Mouse (Mus musculus) heart, adult 11 months (tissue): ENCODE measurements around the gene Ddo.

Experiments used
- DNase-seq: peaks from one replicate; pipeline ENCODE4 v3.0.0; 2022

Gene Ddo

DNA sequence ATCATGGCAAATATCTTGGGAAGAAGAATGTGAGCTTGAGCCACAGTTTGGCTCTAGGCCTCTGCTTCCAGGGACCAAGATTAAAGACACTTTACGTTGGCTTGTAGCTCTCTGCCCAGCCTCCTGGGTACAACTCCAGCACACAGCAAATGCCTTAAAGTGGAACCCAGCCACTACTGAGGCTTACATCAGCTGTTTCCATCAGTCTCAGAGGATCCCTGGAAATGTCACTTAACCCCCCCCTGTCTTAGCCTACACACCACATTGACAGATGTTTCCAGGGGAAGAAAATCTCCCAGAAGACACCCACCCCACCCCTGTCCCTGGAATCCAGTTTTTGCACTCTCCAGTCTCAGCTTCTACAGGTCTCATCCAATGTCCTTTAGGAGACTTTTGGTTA is 37.1 kb downstream of the Ddo start:
- peak; percentile 22 for DNase-seq

DNA sequence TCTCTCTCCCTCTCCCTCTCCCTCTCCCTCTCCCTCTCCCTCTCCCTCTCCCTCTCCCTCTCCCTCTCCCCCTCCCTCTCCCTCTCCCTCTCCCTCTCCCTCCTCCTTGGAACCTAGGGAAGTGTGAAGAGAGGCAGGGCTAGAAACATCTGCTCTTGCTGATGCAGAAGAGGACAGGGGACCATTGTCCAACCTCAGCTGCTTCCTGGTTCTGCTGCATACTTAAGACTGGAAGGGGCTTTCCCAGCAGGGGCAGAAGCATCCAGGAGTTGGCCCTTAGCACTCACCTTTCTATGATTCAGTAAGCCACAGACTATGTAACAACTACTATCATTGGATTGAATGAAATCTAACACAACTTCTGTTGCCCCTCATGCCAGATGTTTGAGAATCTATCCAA is 38.8 kb downstream of the Ddo start:
- DNase-seq, result peak; percentile 44

DNA sequence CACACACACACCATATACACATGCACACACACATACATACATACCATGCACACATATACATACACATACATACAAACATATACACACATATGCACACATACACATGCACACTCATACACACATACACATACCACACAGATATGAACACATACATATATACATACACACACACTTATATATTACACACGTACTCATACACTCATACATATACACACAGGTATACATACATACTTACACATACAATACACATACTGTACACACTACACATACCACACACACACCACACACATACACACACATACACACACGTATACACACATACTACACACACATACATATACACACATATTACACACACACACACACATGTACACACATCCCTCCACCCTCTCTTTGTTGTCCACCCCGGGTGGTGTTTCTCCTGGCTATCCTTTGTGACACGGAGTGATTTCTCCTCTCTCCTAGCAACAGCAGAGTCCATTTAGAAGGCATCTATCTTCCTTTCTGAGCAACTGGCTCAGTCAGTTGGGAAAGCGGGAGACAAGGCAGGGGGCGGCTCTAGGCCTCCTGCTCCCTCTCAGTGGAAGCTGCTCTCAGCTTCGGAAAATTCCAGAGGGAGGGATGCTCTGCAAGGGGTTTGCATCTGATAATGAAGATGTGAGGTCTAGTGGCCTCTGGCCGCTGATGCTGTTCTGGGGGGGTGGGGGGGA is 42.9 kb downstream of the Ddo start:
- DNase-seq, result peak; percentile 52

DNA sequence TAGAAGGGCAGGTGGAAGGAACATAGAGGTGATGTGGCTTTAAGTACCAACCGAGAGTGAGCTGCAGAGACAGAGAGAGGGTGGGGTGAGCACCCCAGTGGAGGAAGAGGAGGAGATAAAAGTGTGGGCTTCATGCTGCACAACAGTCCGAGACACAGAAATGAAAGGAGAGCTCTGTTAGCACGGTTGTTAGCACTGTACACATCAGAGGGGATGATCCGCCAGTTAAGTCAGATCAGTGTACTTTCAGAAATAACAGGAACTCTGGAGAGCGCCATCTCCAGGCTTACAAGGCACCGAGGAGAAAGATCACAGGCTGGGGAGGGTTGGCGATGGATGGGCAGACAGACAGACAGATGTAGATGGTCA is 43.5 kb downstream of the Ddo start:
- DNase-seq, result peak; percentile 68

DNA sequence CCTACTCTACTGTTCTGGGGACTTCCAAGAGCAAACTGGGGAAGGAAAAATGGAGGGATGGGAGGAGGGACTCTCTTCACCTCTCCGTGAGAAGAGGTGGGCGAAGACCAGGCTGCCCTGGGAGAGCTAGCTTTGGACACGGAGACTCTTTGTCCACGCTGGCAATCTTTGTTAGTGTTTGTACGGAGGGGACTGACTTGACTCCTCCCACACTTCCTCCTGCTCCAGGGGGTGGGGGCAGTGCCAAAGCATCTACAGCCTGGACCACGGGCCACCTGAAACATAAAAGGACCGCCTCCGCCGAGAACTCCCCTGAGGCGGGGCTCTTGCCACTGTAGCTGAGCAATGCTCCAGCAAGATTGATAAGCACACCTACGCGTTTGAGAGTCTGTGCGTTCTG is 44.3 kb downstream of the Ddo start:
- DNase-seq, result peak; percentile 80

DNA sequence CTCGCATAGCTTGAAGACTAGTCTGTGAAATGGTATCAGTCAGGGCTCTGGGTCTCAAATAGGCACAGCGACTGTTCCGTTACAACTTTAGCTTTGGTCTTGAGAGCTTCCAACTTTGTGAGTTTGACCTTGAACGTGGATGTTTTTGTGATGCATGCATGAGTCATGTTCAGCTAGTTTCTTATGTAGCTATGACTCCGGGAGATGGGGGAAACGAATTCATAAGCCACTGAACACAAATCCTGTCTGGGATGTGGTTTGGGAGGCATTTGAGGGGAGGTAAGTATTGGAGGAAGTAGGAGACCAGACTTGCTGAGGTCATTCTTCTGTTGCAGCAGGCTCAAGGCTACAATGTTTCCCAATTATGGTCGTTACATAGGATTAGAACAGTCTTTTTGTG is 46.1 kb downstream of the Ddo start:
- no peak for DNase-seq

DNA sequence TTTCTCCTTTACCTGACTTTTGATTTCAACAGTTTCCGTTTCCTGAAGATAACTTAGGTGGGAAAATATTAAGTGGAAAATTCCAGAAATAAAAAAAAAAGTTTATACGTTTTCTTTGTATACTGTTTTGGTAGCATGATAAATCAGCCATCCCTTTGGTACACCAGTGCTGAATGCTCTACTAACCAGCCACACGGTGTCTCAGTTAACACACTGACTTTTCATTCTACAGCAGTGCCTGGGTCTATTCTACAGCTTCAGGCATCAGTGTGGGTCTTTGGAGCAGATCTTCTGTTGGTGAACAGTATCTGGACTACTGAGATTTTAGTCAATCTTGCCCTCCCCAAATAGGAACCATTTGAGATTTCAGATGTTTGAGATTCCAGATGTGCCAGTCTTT is 48.7 kb downstream of the Ddo start:
- no peak for DNase-seq

DNA sequence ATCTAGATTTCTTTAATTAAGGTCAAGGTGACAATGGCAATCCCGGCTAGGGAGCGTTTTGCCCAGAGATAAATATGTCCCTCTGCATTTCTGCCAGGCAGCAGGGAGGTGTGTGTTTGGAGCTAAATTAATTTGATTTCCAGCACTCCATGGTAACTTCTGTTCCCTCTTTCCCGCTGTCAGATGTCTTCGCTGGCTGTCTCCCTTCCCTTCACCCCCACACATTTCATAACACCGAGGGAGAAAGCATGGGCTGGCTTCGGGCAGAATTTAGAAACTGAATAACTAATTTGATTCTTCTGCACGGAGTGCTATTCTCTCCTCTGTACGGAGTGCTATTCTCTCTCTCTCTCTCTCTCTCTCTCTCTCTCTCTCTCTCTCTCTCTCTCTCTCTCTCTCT is 52.7 kb downstream of the Ddo start:
- no peak for DNase-seq

DNA sequence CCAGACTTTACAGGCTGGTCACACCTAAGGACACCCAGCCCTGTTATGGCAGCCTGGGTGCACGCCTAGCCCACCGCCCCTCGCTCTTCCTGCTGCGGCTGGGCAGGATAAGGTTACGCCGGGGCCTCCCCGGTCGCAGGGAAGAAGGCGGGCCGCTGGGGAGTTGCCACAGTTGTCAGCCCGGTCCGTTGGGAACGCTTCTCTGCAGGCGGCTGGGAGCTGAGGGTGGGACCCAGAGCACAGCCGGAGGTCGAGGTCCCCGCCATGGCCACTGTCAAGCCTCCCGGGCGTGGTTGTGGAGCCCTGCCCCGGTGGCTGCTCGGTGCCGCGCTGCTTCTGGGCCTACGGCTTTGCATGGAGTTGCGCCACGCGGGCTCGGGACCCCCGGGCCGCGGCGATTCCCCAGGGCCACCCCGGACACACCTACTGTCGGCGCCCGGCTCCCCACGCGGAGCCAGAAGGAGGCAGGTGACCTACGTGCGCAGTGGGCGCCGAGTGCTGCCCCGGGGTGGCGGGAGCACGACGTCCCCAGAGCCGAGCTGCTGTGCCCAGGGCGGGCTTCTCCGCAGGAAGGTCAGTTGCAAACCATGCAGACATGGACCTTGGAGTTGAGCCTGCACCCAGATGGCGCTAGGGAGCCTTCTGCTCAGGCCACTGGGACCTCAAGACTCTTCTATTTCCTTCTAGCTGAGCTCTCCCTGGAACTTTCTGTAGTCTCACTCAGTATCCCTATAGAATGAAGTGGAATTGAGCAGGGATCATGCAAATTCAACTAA is 53.5 kb downstream of the Ddo start, which contains the start of gene Mettl24:
Gene Mettl24, plus strand, starts transcription at position 191 of the 776 bp plus-strand sequence.
- peak; percentile 96 for DNase-seq

DNA sequence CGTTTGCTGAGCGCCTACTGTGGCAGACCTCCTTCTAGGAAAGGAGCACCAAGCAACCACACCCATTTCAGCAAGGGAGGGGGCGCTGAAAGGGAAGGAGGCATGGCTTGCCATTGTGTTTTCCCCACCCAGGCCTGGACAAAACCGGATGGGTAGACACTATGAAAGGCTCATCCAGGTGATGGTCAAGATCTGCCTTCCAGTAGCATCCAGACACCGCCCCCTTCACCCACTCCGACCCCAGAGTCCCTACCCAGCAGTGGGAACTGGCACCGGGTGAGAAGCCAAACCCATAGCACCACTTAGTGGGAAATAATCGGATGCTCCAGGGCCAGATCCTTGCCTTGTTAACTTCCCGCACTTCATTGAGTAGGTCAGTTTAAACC is 54.0 kb downstream of the Ddo start:
- DNase-seq, result peak; percentile 87

DNA sequence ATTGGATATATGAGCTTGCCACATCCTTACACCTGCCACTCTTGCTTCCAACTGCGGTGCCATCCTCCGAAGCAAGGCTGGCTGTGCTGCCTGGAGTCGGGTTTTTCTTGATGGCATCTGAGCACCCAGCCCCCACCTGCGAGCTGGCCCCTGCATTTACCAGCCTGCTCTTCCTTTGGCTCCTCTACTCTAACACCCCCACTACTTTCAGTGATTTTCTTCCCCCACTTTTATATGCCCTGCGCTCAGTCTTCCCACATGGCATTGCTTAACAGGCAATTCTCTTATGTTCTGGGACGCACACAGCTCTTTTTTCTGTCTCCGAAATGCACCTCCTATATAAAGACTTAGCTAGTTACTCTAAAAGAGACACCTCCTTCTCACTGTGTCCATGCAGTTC is 54.5 kb downstream of the Ddo start:
- no peak for DNase-seq

DNA sequence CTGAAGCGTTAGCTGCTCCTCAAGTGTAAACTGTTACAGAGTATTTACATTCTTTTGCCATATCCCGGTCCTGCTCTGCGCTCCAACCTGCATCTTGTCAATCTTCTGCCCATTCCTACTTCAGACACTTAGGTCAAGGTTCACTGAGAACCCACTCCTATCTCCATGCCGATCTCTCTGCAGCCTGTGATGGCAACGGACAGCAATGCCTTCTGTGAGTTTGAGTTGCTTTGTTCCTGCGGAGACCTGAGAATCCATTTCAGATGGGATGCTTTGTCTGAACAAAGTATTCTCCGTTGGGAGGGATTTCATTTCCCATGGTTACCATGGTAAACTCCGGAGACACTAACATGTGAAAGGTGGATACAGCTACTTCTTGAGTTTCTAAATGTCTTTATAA is 55.8 kb downstream of the Ddo start:
- no peak for DNase-seq

DNA sequence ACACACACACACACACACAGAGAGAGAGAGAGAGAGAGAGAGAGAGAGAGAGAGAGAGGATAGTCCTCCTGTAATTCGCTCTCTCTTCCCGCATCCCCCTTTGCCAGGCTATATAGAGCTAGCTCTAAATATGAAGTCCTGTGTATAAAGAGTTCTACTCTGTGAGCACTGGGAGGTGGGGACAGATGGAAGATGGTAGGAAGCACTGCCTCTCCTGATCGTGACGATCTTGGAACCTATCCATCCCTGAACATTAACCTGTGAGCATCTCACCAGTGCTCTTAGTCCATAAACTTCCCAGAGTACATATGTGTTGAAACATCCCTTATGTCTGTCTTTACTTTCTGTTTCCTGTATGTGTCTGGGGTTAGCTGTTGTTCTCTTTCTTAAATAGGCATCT is 57.2 kb downstream of the Ddo start:
- no peak for DNase-seq

DNA sequence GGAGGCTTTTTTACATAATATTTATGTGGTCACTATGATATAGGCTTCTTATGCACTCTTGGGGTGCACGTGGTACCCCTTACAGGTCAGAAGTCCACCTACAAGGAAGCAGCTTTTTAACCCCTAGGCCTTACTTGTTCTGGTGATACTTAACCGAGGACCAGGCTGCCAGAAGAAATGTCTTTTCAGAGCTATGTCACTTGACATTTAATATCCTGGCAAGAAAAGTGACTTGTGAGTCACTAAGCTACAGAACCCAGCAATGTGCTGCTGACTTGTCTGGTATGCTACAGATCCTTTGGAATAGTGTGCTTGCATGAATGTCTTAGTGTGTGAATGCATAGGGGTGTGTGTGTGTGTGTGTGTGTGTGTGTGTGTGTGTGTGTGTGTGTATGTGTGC is 57.6 kb downstream of the Ddo start:
- DNase-seq, result no peak

DNA sequence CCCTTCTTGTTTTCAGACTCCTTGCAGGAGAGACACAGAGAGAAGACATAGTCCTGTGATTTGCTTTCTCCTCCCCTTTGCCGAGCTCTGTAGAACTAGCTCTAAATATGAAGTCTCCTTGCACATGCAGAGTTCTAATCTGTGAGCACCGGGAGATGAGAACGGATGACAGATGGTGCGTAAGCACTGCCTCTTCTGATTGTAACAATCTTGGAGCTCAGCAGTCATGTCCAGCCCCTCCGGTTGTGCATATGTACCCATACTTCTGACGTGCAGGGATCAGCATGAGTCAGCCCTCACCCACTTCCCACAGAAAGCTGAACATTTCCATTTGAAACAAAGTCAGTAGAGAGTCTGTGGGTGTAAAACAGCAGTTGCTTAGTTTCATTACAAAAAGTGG is 58.5 kb downstream of the Ddo start:
- DNase-seq, result no peak

DNA sequence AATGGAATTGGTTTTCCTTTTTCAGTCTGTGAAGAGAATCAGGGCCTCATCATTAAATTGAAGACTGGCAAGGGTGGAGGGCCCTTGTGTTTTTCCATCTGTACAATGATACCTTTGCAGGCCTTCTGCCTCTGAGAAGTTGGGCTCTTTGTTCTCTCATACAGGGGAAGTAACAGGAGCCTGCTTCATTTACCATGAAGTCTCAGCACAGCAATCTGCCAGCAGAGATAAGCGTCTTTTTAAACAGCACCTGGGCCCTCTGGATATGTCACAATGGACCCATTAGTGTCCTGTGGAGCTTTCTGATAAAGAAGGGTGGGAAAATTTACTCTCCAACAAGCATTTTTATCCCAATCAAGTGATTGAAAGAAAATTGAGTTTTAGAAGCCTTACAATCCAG is 59.1 kb downstream of the Ddo start:
- DNase-seq, result no peak

DNA sequence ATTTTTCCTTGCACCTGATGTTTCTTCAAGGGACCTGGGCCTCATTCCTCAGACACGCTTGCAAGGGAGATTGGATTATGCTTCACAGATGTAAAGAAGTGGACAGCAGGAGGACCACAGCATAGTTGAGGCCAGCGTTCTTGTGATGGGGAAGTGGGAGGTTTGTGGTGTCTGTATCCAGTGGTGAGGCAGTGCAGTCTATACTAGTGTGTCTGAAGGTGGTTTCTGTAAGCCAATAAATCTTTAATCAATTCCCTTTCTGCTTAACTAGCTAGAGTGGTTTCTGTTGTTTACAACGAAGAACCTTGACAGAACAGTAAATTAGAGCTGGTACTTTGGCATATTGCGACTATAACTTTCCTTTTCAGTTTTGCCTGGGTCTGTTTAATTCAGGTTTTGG is 68.8 kb downstream of the Ddo start:
- DNase-seq, result no peak

DNA sequence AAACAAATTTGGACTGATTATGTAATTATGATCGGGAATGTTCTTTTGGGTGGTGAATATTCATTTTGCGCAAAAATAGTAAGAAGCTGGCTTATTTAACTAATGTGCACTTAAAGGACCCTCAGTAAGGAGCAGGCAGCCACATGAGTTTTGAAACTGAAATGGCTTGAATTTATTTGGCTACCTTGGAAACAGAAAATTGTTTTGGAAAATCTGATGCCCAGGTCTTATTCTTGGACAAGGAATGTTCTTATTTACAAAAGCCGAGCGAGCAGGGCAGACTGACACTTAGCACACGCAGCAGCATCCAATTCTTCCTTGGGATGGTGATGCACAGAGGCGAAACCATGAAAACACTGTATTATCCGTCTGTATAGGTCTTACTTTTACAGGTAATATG is 81.3 kb downstream of the Ddo start:
- peak; percentile 33 for DNase-seq

DNA sequence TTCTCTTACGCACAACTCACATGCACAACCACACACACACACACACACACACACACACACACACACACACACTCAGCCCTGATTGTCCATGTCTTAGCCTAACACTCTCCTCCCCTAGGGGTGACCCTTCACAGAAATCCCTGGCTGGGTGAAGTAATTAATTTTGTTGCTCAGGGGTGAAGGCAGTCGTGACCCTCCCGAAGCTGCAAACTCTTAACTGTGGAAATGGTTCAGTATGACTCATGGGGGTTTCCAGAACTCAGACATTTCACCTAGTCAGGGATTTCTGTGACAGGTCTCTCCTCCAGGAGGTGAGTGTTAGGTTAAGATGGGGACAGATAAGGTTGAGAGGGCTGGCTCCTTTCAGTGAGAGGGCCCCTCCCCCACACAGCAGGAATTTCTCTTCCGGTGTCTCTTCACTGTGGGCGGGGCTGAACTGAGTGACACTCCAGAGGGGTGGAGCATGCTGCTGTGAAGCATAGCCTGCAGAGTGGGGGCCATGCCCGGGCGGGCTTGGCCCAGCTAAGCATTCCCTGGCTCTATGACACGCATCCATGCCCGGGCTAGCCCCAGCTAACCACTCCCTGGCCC is 83.3 kb downstream of the Ddo start:
- peak; percentile 86 for DNase-seq

DNA sequence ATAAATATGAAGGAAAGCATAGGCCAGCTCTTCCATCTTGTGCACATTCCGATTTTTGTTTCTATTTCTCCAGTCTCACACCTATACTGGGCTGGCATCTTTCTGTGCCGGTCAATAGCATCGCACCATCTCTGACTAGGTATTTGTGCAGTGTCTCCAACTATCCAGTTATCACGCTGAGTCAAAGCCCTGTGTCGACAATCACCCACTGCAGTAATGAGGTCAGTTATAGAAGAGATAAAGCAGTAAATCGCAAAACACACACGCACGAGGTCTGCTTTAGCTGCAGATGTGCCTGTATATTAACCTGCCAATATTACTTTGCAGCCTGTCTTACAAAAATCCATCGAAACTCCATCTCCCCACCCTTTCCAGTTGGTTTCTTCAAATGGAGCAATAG is 84.0 kb downstream of the Ddo start:
- peak; percentile 75 for DNase-seq

DNA sequence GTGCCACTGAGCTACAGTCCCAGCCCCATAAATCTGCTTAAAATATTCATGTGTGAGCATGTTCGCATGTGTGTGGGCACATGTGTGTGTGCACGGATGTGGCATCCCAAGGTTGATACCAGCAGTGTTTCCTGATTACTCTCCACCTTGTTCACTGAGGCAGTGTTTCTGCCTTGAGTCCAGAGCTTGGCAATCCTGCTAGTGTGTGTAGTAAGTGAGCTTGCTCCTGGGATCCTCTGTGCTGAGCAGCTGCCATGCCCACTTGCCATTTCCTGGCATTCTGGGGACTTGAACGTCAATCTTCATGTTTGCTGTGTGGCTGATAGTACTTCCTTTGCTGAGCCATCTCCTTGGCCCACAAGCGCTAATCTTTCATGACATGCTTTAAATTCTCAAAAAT is 85.3 kb downstream of the Ddo start:
- DNase-seq, result peak; percentile 70

DNA sequence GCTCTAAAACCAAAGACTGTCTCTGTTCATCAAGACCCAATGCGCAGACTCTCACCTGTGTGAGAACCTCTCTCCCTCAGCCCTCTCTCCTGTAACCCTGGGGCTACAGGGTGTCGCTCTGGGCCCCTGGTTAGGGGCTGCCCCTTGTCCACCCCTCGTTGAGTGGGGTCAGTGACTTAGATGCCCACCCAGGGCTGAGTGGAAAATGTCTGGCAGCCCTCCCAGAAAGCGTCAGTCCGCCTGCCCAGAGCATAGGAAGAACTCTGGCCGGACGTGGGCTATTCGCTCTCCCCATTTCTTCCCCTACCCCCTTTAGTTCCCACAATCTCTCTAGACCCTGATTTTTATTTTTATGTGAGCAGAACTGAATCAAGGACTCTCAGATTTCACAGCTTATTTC is 86.5 kb downstream of the Ddo start:
- peak; percentile 54 for DNase-seq

DNA sequence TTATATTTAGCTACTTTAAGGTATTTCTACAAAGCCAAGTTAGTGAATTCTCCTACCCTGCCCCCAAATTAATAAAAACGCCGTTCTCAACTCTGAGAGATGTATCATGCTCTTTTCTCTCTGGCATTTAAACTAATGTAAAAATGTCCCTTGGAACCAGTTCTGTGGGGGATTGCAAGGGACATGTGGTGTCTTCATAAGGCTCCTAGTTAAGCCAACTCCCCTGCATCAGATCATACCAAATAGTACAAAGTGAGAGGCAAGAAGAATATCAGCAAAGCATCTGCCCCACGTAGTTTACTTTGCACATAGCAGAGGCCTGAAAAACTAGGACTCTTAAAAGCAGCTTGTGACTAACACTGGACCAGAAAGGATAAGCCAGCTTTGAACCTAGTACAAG is 86.9 kb downstream of the Ddo start:
- DNase-seq, result peak; percentile 41

DNA sequence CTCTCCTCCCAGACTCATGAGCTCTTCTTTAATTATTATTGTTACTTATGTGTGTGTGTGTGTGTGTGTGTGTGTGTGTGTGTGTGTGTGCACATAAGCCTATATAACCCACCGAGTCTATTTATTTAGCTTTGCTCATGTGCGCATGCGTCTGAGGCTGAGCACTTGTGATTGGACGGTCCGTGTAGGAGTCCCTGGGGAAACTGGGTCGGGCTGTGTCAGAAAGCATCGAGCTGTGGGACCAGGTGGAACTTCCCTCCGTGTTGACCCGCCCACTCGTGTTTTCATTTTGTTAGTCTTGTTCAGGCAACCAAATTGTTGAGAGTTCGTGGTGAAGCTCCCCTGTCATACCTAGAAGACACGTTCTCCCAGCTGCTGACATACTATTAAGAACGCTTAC is 88.6 kb downstream of the Ddo start:
- DNase-seq, result peak; percentile 51
